Mouse (Mus musculus) brain, embryonic 14.5 days (tissue): ENCODE measurements around the gene Thsd4.

Experiments
- CTCF ChIP-seq: fragments of 200-500 bp; IDR thresholded peaks from 2 replicates; pipeline ENCODE4 v1.5.1; 2012; ENCODE audit warnings: inconsistent platforms, mild to moderate bottlenecking, moderate library complexity, borderline replicate concordance; ENCODE audit not compliant: insufficient read depth, insufficient read length; ENCODE audit errors: extremely low read depth
- POLR2A ChIP-seq: fragments of 200-500 bp; IDR thresholded peaks from 2 replicates; pipeline ENCODE4 v1.6.1; 2012; ENCODE audit warnings: mild to moderate bottlenecking, inconsistent platforms, borderline replicate concordance; ENCODE audit not compliant: poor library complexity, insufficient read depth, insufficient read length, severe bottlenecking; ENCODE audit errors: extremely low read depth

DNA sequence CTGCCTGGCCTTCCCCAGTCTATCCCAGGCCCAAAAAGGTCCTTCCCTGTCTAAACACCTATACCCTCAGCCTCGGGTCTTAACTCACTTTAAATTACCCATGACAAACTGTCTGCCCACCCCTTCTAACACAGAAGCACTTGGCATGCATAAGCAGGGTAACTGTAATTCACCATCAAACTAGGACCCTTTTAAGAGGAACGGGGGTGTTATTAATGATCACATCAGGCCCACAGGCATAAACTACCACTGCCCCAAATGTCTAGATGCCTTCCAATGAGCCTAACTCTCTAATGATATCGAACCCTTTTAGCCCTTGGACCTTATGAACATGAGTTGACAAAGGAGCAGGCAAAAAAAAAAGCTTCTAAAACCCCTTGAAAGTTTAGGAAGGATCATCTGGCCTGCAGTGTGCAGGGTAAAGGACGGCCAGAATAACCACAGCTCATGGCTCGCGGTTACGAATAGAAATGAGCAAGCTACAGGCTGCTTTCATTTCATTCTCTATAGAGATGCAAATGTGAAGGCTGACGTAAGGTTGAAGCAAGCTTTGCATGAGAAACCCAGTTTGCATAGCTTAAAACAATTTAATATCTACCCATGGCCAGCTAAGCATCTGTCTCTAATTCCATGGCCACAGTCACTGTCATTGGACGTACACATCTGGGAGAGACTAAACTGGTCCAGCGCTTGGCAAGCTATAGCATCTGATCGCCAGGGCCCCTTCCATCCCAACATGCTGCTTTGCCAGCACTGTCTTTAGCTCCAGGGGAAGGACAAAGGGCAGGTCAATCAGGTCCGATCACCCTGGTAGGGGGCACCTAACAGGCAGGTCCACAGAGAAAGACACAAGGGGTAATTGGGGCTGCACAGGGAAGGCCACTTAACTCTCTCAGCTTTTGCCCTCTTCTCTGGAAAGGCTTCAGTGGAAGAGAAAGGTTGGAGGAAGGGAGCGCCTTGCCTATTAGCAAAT is 61.5 kb downstream of the Thsd4 start:
- TF ChIP-seq CTCF (no peak), POLR2A (no peak)
